19 mouse cellular contexts compared by ENCODE assay signal in the genomic region with DNA sequence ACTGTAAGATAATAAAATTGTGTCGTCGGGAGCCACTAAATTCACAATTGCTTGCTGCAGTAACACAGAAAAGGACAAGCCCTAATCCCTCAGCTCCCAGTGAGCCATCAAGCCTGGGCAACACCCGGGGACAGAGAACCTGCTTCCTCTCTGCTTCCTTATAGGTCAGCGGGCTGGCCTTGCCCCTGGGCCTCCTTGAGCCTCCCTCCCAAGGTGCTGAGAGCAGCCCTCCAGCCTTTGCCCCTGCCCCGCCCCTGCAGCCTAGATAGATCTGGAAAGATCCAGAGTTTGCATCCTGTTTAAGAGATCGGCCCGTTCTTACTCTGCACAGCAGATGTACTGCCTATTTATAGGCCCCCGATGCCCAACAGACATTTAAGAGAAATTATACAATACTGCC.
"Had no signal": no experiment of that assay in that cellular context is flagged by ENCODE, and none has a peak within 500 bp of the region (broad histone marks: within the 10 kb centered on the region; RNA-seq: fewer than 3 reads in every experiment).

No protein-coding gene starts in this region.

- H3K27me3 ChIP-seq: lung, embryonic 15.5 days; midbrain, embryonic 12.5 days; neural tube, embryonic 13.5 days; neural tube, embryonic 15.5 days had no signal

- H3K4me1 ChIP-seq: lung, embryonic 15.5 days; neural tube, embryonic 13.5 days had no signal

- H3K4me3 ChIP-seq: lung, embryonic 15.5 days; midbrain, embryonic 10.5 days; midbrain, embryonic 12.5 days; myocyte; neural tube, embryonic 13.5 days; neural tube, embryonic 15.5 days had no signal

- H3K27ac ChIP-seq: lung, embryonic 15.5 days; midbrain, embryonic 10.5 days; midbrain, embryonic 12.5 days; neural tube, embryonic 13.5 days; neural tube, embryonic 15.5 days had no signal

- H3K9me3 ChIP-seq: lung, embryonic 15.5 days; midbrain, embryonic 10.5 days; midbrain, embryonic 12.5 days; neural tube, embryonic 13.5 days; neural tube, embryonic 15.5 days had no signal

- DNase-seq: lung, adult 2 months; lung, postnatal 10 days; lung, postnatal 4 days; midbrain, embryonic 14.5 days; retina, postnatal 1 day; right cerebral cortex, adult 18-20 months; right cerebral cortex, postnatal 25 days; right cerebral cortex, postnatal 4 days; spleen, adult 18-20 months; thymus, adult 18-20 months; thymus, postnatal 14 days; thymus, postnatal 36 days had no signal

- H3K4me2 ChIP-seq: lung, embryonic 15.5 days; midbrain, embryonic 12.5 days; neural tube, embryonic 13.5 days; neural tube, embryonic 15.5 days had no signal

- H3K9ac ChIP-seq: lung, embryonic 15.5 days; midbrain, embryonic 12.5 days; neural tube, embryonic 13.5 days; neural tube, embryonic 15.5 days had no signal

- H3K36me3 ChIP-seq: lung, embryonic 15.5 days; midbrain, embryonic 10.5 days; midbrain, embryonic 12.5 days; neural tube, embryonic 13.5 days; neural tube, embryonic 15.5 days had no signal

- ATAC-seq: midbrain, embryonic 16.5 days had no signal
